Mouse (Mus musculus): ENCODE measurements around the gene Terb1.

- TF ChIP-seq CTCF (IDR thresholded peaks at IDR 0.05; ENCODE audit: low read depth) (no peak), EP300 (optimal IDR thresholded peaks at IDR 0.05) (no peak)
These were observed 37.2 kb downstream of the Terb1 start for GRCm38 (mm10) chr8:104472465-104472864.

All from stomach, postnatal 0 days (tissue).